Mouse (Mus musculus): Measurements from ENCODE around the gene Wasf3. TPM values are rescaled to one million over a fixed set of nuclear protein-coding genes. Genes with fewer than 3 reads are reported as not detected.
"Not testable (repeated sequence)": the region's sequence is repeated elsewhere in the genome, so short reads cannot be mapped to it uniquely, and the experiment has no call there.

The Wasf3 gene
- total RNA-seq, 1 experiment from 2014 or later = not detected

DNA sequence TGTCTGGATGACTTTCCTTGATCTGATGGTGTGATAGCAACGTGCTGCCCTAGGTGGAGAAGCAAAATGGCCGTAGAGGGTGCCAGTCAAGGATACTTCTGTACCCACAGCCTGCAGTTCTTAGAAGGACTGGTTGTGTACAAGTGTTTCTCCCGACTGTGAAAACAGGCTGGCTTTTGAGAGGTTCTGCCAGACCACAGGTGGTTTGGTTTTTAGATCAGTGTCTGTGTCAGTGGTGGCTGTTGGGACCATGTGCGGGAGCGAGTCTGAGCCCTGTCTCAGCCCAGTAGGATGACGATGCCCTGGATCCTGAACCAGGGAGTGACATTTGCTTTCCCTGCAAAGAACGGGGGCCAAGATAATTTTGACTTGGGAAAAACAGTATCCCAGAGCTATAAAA lies 9.8 kb downstream of the Wasf3 start:
- no peak for ATAC-seq (replicated peaks; ENCODE audit: insufficient number of reproducible peaks, low FRiP score, low TSS enrichment, poor library complexity, severe bottlenecking)

DNA sequence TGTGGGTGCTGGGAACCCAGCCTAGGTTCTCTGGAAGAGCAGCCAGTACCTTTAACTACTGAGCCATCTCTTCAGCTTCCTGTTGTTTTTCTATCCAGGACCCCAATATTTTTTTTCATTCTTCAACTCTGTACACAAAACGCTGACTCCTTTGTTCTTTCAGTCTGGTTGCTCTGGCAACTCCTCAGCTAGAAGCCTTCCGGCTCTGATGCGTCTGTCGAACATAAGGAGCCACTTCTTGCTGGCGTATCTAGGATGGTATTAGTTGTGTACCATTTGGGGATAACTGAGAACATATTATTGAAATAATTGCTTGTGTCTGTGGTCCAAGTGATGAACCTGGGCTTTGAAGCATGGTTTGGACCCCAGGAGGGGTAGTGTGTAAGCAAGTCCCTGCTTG lies 12.5 kb downstream of the Wasf3 start:
- ATAC-seq (replicated peaks; ENCODE audit: insufficient number of reproducible peaks, low FRiP score, low TSS enrichment, poor library complexity, severe bottlenecking) = no peak

DNA sequence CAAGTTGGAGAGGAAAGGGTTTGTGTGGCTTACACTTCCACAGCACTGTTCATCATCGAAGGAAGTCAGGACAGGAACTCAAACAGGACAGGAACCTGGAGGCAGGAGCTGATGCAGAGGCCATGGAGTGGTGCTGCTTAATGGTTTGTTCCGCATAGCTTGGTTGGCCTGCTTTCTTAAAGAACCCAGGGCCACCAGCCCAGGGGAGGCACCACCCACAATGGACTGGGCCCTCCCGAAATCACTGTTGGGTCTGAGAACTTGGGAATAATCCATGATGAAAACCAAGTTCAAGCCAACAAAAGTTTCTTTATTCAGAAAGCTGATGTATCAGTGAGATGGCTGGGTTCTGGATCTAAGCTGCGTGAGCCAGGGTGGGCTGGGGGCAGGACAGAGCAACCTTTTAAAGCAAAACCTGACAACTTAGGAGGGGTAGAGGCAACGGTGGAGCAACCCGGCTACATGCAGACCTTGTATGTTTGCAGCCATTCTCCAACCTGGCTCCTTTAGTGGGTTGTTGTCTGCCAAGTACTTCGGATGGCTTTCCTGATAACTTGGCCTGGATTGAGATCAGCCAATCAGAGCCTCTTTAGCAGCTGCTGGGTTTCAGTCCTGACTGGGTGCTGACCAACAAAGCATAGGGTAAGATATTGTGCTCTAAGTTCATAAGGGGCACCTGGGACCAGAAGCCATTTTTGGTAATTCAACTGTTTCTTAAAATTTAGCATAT lies 13.8 kb downstream of the Wasf3 start:
- ATAC-seq (replicated peaks; ENCODE audit: insufficient number of reproducible peaks, low FRiP score, low TSS enrichment, poor library complexity, severe bottlenecking) = no peak

DNA sequence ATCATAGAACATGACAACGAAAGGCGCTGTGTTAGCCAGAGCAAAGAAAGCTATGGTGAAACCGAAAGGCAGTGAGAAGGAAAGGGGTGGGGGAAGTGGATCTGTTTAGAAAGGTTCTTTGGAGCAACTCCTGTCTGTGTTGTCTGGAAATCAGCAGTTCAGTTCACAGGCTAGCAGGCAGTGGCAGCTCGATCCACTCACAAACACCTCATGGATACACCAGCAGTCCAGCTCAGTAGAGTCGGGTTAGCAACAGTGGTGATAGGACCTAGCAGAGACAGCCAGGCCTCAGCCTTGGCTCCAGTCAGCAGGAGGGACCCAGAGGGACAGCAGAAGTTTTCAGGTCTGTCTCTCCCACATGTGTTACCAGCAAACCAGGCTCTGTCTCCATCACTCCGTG lies 16.2 kb downstream of the Wasf3 start:
- ATAC-seq (replicated peaks; ENCODE audit: insufficient number of reproducible peaks, low FRiP score, low TSS enrichment, poor library complexity, severe bottlenecking) = not testable (repeated sequence)

DNA sequence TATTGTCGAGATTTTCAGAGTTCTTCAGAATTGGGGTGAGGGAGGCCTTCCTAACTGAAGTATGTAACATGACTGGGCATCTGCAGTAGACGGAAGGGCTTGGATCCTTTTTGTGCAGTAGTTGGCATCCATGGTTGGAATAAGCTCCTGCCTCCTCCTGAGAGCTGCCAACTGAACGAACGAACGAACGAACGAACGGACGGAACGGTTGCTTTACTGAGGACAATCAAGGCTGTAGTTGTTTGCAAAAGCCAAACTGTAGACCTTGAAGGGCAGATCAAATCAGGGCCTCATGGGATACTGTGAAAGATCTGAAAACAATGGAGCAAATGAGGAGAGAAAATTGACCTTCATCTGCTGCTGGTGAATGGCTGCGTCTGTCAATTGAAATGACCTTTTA lies 17.5 kb downstream of the Wasf3 start:
- no peak for ATAC-seq (replicated peaks; ENCODE audit: insufficient number of reproducible peaks, low FRiP score, low TSS enrichment, poor library complexity, severe bottlenecking)

DNA sequence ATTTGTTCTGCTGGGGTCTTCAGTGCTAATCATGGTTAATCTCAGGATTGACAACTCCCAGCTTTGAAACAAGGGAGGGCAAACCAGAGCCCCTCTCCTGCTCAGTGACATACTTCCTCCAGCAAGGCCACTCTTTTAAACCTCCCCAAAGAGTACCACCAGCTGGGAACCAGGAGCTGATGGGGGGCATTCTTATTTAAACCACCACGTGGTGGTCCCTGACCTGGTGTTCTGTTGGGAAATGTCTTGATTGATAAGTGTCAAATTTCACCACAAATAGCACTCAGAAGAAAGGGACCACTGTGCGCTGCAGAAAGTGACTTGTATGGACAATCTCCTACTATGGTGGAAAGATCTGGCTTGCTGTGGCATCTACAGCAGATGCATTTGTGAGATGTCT lies 19.1 kb downstream of the Wasf3 start:
- ATAC-seq (replicated peaks; ENCODE audit: insufficient number of reproducible peaks, low FRiP score, low TSS enrichment, poor library complexity, severe bottlenecking) = no peak

DNA sequence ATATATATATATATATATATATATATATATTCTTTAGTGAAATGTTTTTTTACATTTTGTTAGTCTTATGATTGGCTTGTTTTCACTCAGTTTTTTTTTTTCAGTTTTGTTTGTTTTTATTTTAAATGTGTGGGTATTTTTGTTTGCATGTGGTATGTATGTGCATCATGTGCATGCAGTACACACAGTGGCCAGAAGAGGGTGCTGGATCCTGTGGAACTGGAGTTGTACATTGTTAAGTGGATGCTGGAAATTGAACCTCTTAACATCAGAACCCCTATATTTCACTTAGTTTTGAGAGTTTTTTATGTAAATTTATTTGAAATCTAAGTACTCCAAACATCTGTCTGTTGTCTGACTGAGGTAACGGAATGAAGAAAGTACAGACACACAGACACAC lies 21.3 kb downstream of the Wasf3 start:
- no peak for ATAC-seq (replicated peaks; ENCODE audit: insufficient number of reproducible peaks, low FRiP score, low TSS enrichment, poor library complexity, severe bottlenecking)

DNA sequence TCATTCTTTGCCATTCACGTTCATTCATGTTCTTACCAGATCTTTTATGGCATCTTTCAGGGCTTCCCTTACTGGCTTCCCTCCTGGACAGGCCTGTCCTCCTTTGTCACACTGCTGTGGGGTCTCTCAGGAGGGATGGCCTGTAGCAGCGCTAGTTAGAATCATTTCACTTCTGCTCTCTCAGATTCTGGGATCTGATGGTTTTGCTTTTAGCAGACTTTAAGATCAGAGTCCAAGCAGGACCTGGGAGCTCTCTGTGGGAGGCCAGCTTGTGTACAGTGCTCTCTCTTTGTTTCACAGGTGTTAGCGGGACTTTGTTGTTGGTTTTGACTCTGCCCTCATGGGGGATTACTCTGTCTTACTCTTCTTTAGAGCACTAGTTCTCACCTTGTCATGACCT lies 23.0 kb downstream of the Wasf3 start:
- no peak for ATAC-seq (replicated peaks; ENCODE audit: insufficient number of reproducible peaks, low FRiP score, low TSS enrichment, poor library complexity, severe bottlenecking)

DNA sequence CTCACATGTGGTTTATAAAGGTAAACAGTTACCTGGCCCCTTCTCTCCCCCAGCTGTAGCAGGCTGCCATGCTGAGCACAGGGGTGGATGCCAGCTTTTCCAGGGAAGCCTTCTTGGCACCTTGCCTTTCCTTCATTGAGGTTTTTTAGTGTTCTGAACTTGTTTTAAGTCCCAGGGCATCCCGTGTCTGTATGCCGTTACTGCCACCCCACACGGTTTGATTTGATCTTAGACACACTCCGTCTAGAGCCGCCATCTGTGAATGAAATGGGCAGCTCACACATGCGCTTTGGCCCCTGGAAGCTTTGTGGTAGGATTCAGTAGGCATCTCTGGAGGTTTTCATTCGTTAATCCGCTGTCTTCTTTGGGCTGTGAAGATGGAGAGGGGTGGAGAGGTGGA lies 23.8 kb downstream of the Wasf3 start:
- ATAC-seq (replicated peaks; ENCODE audit: insufficient number of reproducible peaks, low FRiP score, low TSS enrichment, poor library complexity, severe bottlenecking) = no peak

DNA sequence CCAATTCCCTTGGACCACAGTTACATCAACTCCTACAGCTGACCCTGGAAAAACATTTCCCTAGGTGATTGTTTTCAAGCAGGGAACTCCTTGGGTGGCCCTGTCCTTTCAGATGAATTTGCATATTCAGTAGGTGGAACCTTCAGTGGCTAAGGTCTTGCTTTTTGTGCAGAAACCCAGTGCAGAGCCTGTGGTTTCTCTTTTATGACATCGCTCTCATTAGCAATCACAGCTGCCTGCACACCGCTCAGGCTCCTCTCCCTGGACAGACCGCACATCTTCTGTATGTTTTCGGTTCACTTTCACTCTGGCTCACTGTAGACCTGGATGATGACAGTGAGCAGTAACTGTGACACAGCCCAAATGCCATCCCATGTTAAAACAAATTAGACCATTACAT lies 26.0 kb downstream of the Wasf3 start:
- no peak for ATAC-seq (replicated peaks; ENCODE audit: insufficient number of reproducible peaks, low FRiP score, low TSS enrichment, poor library complexity, severe bottlenecking)

DNA sequence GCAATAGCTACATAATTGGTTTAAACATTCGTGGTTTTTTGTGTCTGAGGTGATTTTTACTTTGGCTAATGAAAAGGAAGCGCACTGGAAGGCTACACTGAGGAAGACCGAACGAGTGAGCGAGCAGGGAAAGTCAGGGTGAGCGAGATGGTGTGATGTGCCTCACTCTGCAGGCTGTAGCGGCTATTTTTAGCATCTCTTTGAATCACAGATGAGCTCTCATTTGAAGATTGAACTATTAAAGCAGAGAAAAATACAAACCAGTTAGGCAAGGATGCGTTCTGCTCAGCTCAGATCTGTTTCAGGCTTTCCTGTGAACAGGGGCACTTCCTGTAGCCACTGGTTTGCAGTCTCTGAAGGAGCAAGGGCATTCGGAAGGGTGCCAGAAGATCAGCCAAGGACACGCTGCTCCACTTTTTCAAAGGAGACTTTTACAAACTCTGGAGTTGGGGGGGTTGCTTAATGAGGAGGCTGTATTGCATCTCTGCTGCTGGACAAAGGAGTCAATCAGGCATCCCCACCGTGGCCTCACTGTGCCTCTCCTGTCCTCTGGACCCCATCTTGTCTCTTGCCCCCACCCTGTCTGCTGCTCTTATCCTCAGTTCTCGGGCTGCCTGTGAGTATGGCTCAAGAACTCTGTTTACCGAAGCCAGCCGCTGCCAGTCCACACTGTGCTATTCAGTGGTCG lies 28.1 kb downstream of the Wasf3 start:
- no peak for ATAC-seq (replicated peaks; ENCODE audit: insufficient number of reproducible peaks, low FRiP score, low TSS enrichment, poor library complexity, severe bottlenecking)

DNA sequence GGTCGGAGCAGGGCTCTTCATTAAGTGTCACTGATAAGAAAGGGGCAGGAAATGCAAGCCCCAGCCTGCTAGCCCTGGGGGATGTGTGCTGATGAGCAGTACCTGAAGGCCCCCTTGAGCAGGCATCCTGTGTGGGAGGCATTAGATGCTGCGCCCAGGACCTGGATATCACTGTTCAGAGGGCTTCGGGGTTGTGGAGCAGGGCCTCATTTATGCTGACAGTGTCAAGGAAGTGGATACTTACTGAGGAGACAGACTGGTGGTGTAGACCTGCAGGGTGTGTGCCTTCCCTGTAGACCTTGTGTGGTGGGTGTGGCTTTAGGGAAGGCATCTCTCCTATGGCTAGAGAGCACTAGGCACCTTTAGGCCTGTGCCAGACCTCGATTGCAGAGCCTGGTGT lies 29.8 kb downstream of the Wasf3 start:
- no peak for ATAC-seq (replicated peaks; ENCODE audit: insufficient number of reproducible peaks, low FRiP score, low TSS enrichment, poor library complexity, severe bottlenecking)

DNA sequence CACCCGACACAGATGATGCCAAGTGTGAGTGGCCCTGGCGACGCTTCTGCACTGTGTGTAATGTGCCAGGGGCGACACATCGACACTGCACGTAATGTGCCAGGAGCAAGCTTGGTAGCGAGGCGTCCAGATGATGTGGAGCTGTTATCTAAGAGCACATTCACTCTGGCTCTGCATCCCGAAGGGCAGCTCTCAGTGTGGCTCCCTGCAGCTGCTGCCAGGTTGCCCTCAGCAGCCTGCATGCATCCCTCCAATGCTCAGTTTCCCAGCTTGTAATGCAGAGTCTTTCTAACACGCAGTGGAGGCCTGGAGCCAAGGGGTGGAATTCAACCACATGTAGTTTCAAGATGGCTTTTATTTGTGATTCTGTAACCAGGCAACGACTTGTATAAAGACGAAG lies 30.4 kb downstream of the Wasf3 start:
- ATAC-seq (replicated peaks; ENCODE audit: insufficient number of reproducible peaks, low FRiP score, low TSS enrichment, poor library complexity, severe bottlenecking) = no peak

DNA sequence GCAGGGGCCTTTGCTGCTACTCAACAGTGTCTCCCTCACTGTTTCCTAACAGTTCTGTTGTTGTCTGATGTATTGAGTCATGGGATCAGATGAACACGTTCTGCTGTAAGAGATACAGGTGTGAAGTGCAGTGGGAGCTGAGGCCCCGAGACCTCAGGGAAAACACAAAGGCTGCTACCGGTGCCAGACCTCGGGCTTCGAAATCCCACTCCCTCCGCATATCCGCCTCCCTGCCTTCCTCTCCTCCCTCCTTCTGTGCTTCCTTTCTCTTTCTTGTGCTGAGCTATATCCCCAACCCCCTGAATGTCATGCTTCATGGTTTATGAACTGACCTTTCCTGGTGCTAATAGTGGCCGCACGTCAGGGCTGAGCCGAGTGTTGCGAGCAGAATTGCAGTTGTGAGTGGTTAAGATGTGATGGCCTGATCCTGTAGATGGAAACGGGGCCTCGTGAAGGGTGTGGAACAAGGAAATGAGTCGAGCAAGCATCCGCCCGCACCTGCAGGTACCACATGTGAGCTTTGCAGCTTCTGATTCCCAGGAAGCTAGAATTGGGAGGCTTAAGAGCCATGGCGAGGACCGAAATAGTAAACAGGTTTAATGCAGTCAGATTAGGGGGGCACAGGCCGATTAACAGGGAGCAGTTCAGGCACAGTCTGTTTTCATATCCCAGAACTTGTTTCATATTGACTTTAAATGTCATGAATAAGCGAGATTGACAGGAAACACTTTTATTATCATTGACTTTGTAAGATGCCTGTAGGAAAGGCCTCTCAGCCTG lies 31.7 kb downstream of the Wasf3 start:
- no peak for ATAC-seq (replicated peaks; ENCODE audit: insufficient number of reproducible peaks, low FRiP score, low TSS enrichment, poor library complexity, severe bottlenecking)

DNA sequence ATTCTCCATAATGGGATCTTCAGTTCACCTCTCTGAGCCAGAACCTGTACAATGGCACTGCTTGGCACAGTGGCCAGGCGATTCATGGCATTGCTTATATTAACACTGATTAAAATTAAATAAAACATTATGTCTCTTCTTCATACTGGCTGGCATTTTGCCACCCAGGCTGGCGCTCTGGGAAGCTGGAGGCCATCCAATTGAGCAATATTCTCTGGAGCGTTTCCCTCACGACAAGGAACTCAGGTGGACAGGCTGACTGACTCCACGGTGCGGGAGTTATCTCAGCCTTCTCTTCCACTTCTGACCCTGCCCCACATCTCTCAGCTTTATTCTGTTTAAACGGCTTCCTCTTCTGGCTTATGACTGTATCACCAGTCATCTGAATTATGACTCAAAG lies 33.3 kb downstream of the Wasf3 start:
- no peak for ATAC-seq (replicated peaks; ENCODE audit: insufficient number of reproducible peaks, low FRiP score, low TSS enrichment, poor library complexity, severe bottlenecking)

DNA sequence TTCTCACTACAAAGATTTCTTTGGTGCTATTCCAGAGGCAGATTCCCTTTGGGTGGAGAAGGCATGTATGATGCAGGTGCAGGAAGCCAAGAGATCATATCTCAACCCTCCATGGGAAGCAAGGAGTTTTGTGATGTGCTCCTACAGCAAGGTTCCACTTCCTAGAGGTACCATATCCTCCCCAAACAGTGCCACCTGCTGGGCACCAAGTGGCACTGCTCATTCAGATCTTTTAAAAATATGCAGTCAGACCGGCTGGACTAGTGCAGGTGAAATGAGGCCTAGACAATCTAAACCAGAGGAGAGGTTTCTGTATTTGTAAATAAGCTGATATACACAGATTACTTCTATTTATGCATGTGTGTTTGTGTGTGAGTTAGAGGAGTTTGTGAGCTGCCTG lies 35.3 kb downstream of the Wasf3 start:
- no peak for ATAC-seq (replicated peaks; ENCODE audit: insufficient number of reproducible peaks, low FRiP score, low TSS enrichment, poor library complexity, severe bottlenecking)

DNA sequence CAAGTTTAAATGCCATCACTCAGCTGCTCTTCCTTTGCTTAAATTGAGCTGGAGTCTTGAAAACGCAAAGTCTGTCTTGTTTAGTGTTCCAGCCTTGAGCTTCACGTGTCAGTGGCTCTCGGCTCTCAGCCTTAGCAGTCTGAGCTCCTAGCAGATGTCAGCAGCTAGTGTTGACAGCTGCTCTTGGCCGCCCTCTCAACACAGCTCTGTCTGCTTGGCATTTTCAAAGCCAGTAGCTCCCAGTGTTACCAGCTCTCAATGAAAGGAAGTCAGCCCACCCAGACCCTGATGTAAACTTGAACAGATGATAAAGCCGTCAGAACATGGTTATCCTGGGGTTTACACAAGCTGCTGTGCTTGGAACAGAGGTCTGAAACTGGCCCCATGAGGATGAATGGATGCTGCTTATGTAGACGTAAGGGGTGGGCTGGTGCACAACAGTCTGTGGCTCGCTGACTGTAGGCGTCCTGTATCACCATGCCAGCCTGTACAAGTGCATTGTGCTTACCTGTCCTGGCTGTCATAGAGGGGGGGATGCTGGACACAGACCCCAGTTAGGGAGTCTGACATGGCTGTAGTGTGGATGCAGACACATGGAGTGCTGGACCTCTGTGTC lies 40.0 kb downstream of the Wasf3 start:
- no peak for ATAC-seq (replicated peaks; ENCODE audit: insufficient number of reproducible peaks, low FRiP score, low TSS enrichment, poor library complexity, severe bottlenecking)

DNA sequence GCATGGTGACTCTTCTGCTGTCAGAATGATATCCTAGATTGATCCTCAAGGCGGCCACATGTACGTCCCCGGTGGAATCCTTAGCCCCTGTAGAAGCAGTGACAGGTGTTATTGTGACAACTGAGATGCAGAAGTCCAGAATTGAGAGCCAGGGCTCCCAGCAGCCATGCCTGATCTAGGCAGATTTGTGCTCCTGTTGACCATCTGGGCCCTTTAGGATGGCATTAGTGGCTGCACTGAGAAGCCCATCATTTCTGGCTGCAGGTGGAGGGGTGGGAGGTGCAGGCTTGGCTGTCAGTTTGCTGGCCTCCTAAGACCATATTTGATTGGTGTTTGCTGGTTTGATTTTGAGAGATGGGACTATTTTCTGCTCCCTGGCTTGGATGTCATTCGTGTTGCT lies 40.9 kb downstream of the Wasf3 start:
- no peak for ATAC-seq (replicated peaks; ENCODE audit: insufficient number of reproducible peaks, low FRiP score, low TSS enrichment, poor library complexity, severe bottlenecking)

DNA sequence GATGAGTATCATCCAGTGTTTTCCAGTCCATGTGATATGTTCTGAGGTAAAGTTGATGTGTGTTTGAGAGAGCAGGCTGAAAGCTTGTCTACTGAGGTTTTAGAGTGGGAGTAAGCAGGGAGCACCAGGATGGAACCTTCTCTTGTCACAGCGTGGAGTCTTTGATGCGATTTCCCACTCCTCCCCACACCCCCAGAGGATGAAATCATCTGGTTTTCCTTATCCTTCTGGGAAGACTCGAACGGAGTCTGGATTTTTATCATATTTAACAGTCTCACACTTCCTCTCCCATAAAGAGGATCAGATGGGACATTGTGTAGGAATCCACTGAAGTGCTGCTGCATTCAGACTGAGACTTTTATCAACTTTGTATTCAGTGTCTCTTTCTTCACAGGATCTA lies 43.3 kb downstream of the Wasf3 start:
- ATAC-seq (replicated peaks; ENCODE audit: insufficient number of reproducible peaks, low FRiP score, low TSS enrichment, poor library complexity, severe bottlenecking) = no peak
